11 mouse cellular contexts compared by ENCODE assay signal in genomic region chr5:15850126-15850801, GRCm38 (mm10).
DNase-seq lines count a peak whose midpoint lies in the region; ATAC-seq lines count a peak whose summit lies in the region.
"Had no signal": no experiment of that assay in that cellular context is flagged by ENCODE, and none has a peak within 500 bp of the region (broad histone marks: within the 10 kb centered on the region; RNA-seq: fewer than 3 reads in every experiment).

No protein-coding gene starts in this region.

- H3K27ac ChIP-seq in hindbrain, embryonic 10.5 days = no peak overlapping the region
- peak overlapping the region; percentile 70 for H3K27ac ChIP-seq in midbrain, embryonic 13.5 days
- H3K27ac ChIP-seq in heart, embryonic 11.5 days (ENCODE audit: low read depth, low read length) = no peak overlapping the region

- no peak overlapping the region for H3K9ac ChIP-seq in midbrain, embryonic 13.5 days (replicated peaks)
- H3K9ac ChIP-seq in heart, embryonic 11.5 days (ENCODE audit: low read depth, low read length) = no peak overlapping the region

- peak overlapping the region; percentile 22; the same call in 1 of the 2 replicates for H3K4me2 ChIP-seq in midbrain, embryonic 13.5 days (replicated peaks)
- no peak overlapping the region for H3K4me2 ChIP-seq in heart, embryonic 11.5 days

- peak; percentile 26 for DNase-seq in right cerebral cortex, adult 18-20 months
- no peak for DNase-seq in right cerebral cortex, postnatal 4 days
- DNase-seq in hindbrain, embryonic 10.5 days (ENCODE audit: low spot score) = peak; percentile 32
- DNase-seq in kidney, adult 18-20 months = no peak
- DNase-seq in lung, postnatal 10 days = no peak
- DNase-seq: cerebellum, postnatal 36 days; gastrocnemius, postnatal 14 days; spleen, adult 18-20 months had no signal

- no peaks in the 10 kb centered on the region for H3K36me3 ChIP-seq in hindbrain, embryonic 10.5 days
- no peaks in the 10 kb centered on the region for H3K36me3 ChIP-seq in midbrain, embryonic 13.5 days
- no peaks in the 10 kb centered on the region for H3K36me3 ChIP-seq in heart, embryonic 11.5 days (ENCODE audit: control insufficient read depth, insufficient read depth, low read length)

- peaks cover 5% of the 10 kb centered on the region; the same call in 1 of the 2 replicates for H3K4me1 ChIP-seq in hindbrain, embryonic 10.5 days (replicated peaks)
- peaks cover 8% of the 10 kb centered on the region for H3K4me1 ChIP-seq in midbrain, embryonic 13.5 days (replicated peaks)
- no peaks in the 10 kb centered on the region for H3K4me1 ChIP-seq in heart, embryonic 11.5 days (ENCODE audit: control insufficient read depth, insufficient read depth, low read length)
- H3K4me1 ChIP-seq: megakaryocyte, embryonic 14.5 days had no signal

- peak; percentile 98 for ATAC-seq in midbrain, embryonic 13.5 days
- ATAC-seq in heart, embryonic 11.5 days (replicated peaks; ENCODE audit: insufficient number of reproducible peaks, low FRiP score, low TSS enrichment) = no peak

- no peaks in the 10 kb centered on the region for H3K9me3 ChIP-seq in hindbrain, embryonic 10.5 days
- no peaks in the 10 kb centered on the region for H3K9me3 ChIP-seq in midbrain, embryonic 13.5 days
- H3K9me3 ChIP-seq in heart, embryonic 11.5 days (replicated peaks; ENCODE audit: control insufficient read depth, low read length) = no peaks in the 10 kb centered on the region

- 46% methylated on average over 7 of the region's 7 CpGs for WGBS in hindbrain, embryonic 10.5 days
- WGBS in midbrain, embryonic 13.5 days = 30% methylated on average over 7 of the region's 7 CpGs
- 58% methylated on average over 7 of the region's 7 CpGs for WGBS in heart, embryonic 11.5 days (ENCODE audit: insufficient replicate concordance)

- H3K4me3 ChIP-seq in hindbrain, embryonic 10.5 days = no peak overlapping the region
- H3K4me3 ChIP-seq in midbrain, embryonic 13.5 days (replicated peaks) = no peak overlapping the region
- H3K4me3 ChIP-seq in heart, embryonic 11.5 days (ENCODE audit: low read depth, low read length) = no peak overlapping the region
- H3K4me3 ChIP-seq: megakaryocyte, embryonic 14.5 days had no signal

- no peaks in the 10 kb centered on the region for H3K27me3 ChIP-seq in hindbrain, embryonic 10.5 days (ENCODE audit: insufficient read depth, poor library complexity, severe bottlenecking)
- H3K27me3 ChIP-seq in midbrain, embryonic 13.5 days = no peaks in the 10 kb centered on the region
- no peaks in the 10 kb centered on the region for H3K27me3 ChIP-seq in heart, embryonic 11.5 days (ENCODE audit: control insufficient read depth, insufficient read depth, low read length)
- H3K27me3 ChIP-seq: megakaryocyte, embryonic 14.5 days had no signal

Comparison
In these comparisons a context has a peak if more than half of its experiments do, and no peak if none do; other contexts are left out.
1. DNase-seq: peak in right cerebral cortex, adult 18-20 months (single experiment) and hindbrain, embryonic 10.5 days (single experiment); none in right cerebral cortex, postnatal 4 days (single experiment), kidney, adult 18-20 months (single experiment) and lung, postnatal 10 days (single experiment).